Mouse (Mus musculus) forebrain, embryonic 13.5 days (tissue): ENCODE results near the gene Bean1. TPM values are rescaled to one million over a fixed set of nuclear protein-coding genes. Genes with fewer than 3 reads are reported as not detected.

ENCODE experiments used
- ATAC-seq: fragments of 200-750 bp; cut with Nextera tagmentation; 2 replicates; pipeline ENCODE4 v1.8.0; 2017
- H3K27ac ChIP-seq: fragments of 300-500 bp; sonication (generic); 2 replicates; pipeline ENCODE4 v1.5.1; 2015; ENCODE audit warnings: inconsistent platforms, mild to moderate bottlenecking, moderate library complexity
- H3K27me3 ChIP-seq: fragments of 300-500 bp; sonication (generic); 2 replicates; pipeline ENCODE4 v1.6.1; 2015; ENCODE audit warnings: mild to moderate bottlenecking, inconsistent platforms
- H3K36me3 ChIP-seq: fragments of 300-500 bp; sonication (generic); 2 replicates; pipeline ENCODE4 v1.6.1; 2015; ENCODE audit warnings: mild to moderate bottlenecking, inconsistent platforms; ENCODE audit not compliant: poor library complexity, severe bottlenecking
- H3K4me1 ChIP-seq: fragments of 300-500 bp; sonication (generic); 2 replicates; pipeline ENCODE4 v1.6.1; 2015; ENCODE audit warnings: inconsistent platforms
- H3K4me2 ChIP-seq: fragments of 300-500 bp; sonication (generic); 2 replicates; pipeline ENCODE4 v1.6.1; 2015; ENCODE audit warnings: inconsistent platforms, mild to moderate bottlenecking, moderate library complexity
- H3K4me3 ChIP-seq: fragments of 300-500 bp; sonication (generic); 2 replicates; pipeline ENCODE4 v1.5.1; 2015; ENCODE audit warnings: mild to moderate bottlenecking, inconsistent platforms
- H3K9ac ChIP-seq: fragments of 300-500 bp; sonication (generic); 2 replicates; pipeline ENCODE4 v1.6.1; 2015; ENCODE audit warnings: mild to moderate bottlenecking, inconsistent platforms
- H3K9me3 ChIP-seq: fragments of 300-500 bp; sonication (generic); replicated peaks from 2 replicates; pipeline ENCODE4 v1.6.1; 2016; ENCODE audit warnings: inconsistent platforms
- WGBS: fragments of 180-500 bp; shearing (Covaris S2); methylation state at CpG from one replicate; pipeline ENCODE4 v1.1.7; 2015; 5-methylcytosine and 5-hydroxymethylcytosine counted together
- polyA plus RNA-seq: library from polyadenylated mRNA; unstranded; fragments of >200 nt; fragmentation: Nextera tagmentation; extraction: Ambion mirVana; gene quantifications from 2 replicates; pipeline ENCODE4 v1.2.1, GENCODE M21; 2015

Bean1 gene
- polyA plus RNA-seq, 1 experiment from 2014 or later: 0.75 TPM

DNA sequence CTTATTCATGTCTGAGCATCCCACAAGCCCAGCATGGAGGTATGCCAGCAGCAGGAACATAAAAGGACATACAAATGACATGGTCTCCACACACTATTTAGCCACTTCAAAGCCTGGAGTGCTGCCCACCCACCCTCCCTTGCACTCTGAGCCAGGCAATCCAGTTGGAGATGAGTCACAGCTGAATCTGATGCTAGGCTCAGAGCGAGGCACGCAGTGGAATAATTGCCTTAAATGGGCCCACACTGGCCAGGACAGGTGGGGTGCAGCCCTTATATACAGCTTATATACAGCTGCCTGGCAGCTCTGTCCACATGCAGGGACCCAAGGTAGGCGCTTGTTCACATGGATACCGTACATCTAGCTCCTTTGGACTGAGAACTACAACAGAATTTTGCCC, 6.8 kb downstream of the Bean1 start:
- no peaks in the 10 kb centered on the region for H3K4me1 ChIP-seq
- no peak overlapping the region for H3K27ac ChIP-seq
- 82% methylated on average over 4 of the region's 4 CpGs for WGBS
- H3K9me3 ChIP-seq: no peaks in the 10 kb centered on the region
- H3K4me3 ChIP-seq: no peak overlapping the region
- H3K27me3 ChIP-seq: peaks cover 16% of the 10 kb centered on the region
- ATAC-seq: no peak
- H3K4me2 ChIP-seq: no peak overlapping the region
- no peaks in the 10 kb centered on the region for H3K36me3 ChIP-seq
- H3K9ac ChIP-seq: no peak overlapping the region

DNA sequence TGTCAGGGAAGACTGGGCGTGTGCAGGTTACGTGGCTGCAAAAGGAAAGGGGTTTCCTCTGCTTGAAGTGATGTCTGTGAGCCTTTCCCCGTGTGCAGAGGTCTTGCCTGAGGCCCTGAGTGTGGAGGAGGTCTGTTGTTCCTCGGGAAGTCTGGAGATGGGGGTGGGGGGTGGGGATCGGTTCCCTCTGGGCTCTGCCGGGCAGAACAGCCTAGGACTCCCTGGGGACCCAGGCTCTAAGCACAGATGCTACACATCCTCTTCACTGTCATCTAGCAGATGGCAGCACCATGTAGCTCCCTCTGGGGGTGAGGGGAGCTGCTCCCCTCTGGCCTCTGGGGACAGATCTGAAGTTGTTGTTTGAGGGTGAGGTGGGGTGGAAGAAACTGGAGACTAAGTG, 14.7 kb downstream of the Bean1 start:
- H3K4me3 ChIP-seq: no peak overlapping the region
- no peak overlapping the region for H3K9ac ChIP-seq
- no peak for ATAC-seq
- H3K27me3 ChIP-seq: 0 out of 2 replicates have a peak, but pooled peaks cover 2% of the 10 kb centered on the region
- no peaks in the 10 kb centered on the region for H3K9me3 ChIP-seq
- no peak overlapping the region for H3K4me2 ChIP-seq
- H3K4me1 ChIP-seq: 0 out of 2 replicates have a peak, but pooled peaks cover 4% of the 10 kb centered on the region
- no peaks in the 10 kb centered on the region for H3K36me3 ChIP-seq
- H3K27ac ChIP-seq: no peak overlapping the region
- WGBS: 35% methylated on average over 6 of the region's 6 CpGs

DNA sequence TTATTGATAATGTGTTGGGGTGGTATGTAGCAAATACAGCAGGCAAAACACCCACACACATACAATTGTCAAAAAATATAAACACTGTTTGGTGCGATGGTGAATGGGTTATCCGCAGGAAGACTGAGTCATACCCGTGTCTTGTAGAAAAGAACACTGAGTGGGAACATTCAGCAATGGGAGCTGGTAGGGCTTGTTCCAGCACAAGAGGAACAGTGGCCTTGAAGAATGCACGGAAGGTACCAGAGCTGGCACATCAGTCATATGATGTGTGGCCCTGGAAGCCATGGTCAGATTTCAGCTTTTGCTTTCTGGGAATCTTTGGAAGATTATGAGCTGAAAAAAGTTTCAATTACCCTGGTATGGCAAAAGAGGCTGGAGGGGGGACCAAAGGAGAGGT, 16.6 kb downstream of the Bean1 start:
- Histone ChIP-seq H3K4me2 (no peak overlapping the region), H3K4me1 (0 out of 2 replicates have a peak, but pooled peaks cover 4% of the 10 kb centered on the region), H3K27ac (no peak overlapping the region), H3K27me3 (0 out of 2 replicates have a peak, but pooled peaks cover 2% of the 10 kb centered on the region), H3K36me3 (no peaks in the 10 kb centered on the region), H3K4me3 (no peak overlapping the region), H3K9me3 (no peaks in the 10 kb centered on the region), H3K9ac (no peak overlapping the region)
- WGBS: 87% methylated on average over 4 of the region's 4 CpGs
- ATAC-seq: no peak

DNA sequence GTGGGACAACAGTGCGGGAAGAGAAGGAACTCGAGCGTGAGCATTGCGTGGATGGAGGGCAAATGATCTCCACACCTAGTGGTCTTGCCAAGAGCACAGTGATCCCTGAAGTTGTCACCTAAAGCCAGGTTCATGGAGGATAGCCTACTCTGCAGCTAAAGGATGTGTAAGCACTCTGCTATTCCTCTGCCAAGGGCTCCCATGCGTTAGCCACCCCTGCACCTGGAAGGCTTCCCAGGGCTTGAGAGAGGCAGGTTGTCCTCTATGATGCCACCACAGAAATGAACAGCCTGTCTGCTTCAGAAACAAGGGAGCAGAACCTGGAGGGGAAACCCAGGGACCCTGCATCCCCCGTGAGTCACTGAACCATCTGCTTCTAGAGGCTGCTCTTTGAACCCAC, 17.4 kb downstream of the Bean1 start:
- Histone ChIP-seq H3K27me3 (0 out of 2 replicates have a peak, but pooled peaks cover 2% of the 10 kb centered on the region), H3K4me3 (no peak overlapping the region), H3K9ac (no peak overlapping the region), H3K4me1 (0 out of 2 replicates have a peak, but pooled peaks cover 4% of the 10 kb centered on the region), H3K36me3 (no peaks in the 10 kb centered on the region), H3K9me3 (no peaks in the 10 kb centered on the region; the same call in 1 of the 2 replicates), H3K4me2 (no peak overlapping the region), H3K27ac (no peak overlapping the region)
- no peak for ATAC-seq
- WGBS: 92% methylated on average over 6 of the region's 6 CpGs

DNA sequence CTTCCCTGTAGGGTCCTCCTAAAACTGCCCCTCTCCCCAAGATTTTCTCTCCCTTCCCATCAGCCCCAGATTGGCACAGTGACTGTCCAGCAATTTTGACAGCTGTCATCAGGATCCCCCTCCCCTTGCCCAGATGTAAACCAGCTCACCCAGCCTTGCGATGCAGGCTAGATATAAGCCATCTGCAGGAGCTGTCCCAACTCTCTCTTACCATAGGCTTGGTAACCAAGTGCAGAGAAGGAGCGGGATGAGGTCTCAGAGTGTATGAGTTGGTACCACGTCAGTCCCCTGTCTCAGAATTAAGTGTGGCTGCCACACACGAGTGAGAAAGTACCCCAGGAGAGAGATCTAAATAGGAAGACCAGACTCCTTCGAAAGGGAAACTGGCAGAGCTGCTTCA, 18.2 kb downstream of the Bean1 start:
- Histone ChIP-seq H3K4me1 (0 out of 2 replicates have a peak, but pooled peaks cover 4% of the 10 kb centered on the region), H3K9me3 (peaks cover 3% of the 10 kb centered on the region; the same call in 1 of the 2 replicates), H3K4me2 (no peak overlapping the region), H3K4me3 (no peak overlapping the region), H3K36me3 (no peaks in the 10 kb centered on the region), H3K9ac (no peak overlapping the region), H3K27me3 (no peaks in the 10 kb centered on the region), H3K27ac (no peak overlapping the region)
- ATAC-seq: no peak
- WGBS: 68% methylated on average over 5 of the region's 5 CpGs

DNA sequence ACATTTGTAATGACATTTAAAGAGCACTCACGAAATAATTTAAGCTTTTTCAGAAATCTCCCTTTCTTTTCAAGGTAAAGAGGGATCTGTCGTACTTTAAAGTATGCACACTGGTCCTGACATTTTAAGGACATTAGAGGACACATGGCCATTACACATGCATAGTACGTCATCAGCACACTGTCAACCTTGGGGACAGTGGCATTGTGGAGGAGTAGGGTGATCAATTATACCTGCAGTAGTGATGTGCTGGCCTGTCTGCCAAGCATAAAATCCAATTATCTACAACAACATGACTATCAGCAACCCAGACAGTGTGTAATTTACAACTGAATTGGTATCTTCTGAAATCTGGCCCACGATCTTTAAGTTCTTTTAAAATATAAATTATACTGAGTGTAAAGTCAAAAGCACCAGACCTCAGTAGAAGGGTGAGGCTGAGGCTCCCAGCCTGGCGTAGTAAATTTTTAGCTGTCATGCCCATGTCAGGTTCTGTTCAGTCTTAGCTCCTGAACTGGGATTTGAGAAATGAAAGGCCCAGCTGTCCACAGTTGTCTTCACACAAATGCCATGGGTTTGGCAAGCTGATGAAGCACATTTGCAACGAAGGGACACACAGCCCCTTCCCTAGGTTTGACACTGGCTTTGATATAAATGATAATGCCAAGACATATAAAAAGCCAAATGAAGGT, 20.7 kb downstream of the Bean1 start:
- 81% methylated on average over 6 of the region's 6 CpGs for WGBS
- Histone ChIP-seq H3K4me3 (no peak overlapping the region), H3K36me3 (no peaks in the 10 kb centered on the region)

DNA sequence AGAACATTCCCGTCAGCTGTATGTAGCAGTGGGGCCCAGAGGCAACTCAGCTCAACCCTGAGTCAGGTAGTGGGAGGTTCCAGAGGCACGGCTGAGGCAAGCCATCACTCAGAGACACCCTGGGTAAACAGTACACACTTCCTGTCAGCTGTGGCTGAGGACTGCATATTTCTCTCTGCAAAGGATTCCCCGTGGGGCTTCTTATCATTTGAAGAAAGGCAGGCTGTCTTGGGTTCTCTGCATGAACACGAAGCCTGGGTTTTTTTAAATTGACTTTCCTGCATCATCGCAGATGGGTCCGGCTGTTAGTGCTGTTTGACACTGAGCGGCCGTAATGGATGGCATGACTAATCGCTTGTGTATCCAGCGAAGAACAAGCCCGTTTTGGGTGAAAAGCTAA, 21.3 kb downstream of the Bean1 start:
- Histone ChIP-seq H3K27me3 (no peaks in the 10 kb centered on the region), H3K27ac (no peak overlapping the region), H3K36me3 (no peaks in the 10 kb centered on the region), H3K9me3 (peaks cover 3% of the 10 kb centered on the region; the same call in 1 of the 2 replicates), H3K9ac (no peak overlapping the region), H3K4me1 (no peaks in the 10 kb centered on the region), H3K4me3 (no peak overlapping the region), H3K4me2 (no peak overlapping the region)
- no peak for ATAC-seq
- 71% methylated on average over 11 of the region's 11 CpGs for WGBS

More for the DNA sequence above, 20.7 kb downstream of the Bean1 start:
- no peak overlapping the region for H3K4me2 ChIP-seq
- H3K27me3 ChIP-seq: no peaks in the 10 kb centered on the region
- no peak overlapping the region for H3K27ac ChIP-seq
- H3K9me3 ChIP-seq: peaks cover 3% of the 10 kb centered on the region; the same call in 1 of the 2 replicates
- H3K4me1 ChIP-seq: no peaks in the 10 kb centered on the region
- no peak for ATAC-seq
- no peak overlapping the region for H3K9ac ChIP-seq

DNA sequence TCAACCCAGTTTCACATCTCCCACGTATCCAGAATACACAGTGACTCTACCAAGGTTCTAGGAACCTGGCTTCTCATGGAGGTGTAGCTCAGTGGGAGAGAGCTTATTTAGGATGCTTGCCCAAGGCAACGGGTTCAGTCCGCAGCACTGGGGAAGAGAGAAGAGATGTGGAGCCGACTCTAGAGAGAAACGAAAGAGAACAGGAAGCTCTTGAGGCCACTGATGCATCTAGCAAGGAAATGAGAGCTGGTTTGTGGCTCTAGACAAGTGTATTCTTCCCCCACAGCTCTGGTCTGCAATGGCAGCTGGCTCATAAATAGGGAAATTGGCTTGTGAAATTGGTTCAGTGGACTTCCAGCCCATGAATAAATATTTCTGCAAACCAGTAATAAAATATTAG, 29.6 kb downstream of the Bean1 start:
- no peak for ATAC-seq
- Histone ChIP-seq H3K4me1 (no peaks in the 10 kb centered on the region), H3K27me3 (no peaks in the 10 kb centered on the region), H3K4me3 (no peak overlapping the region), H3K9me3 (no peaks in the 10 kb centered on the region), H3K36me3 (no peaks in the 10 kb centered on the region), H3K4me2 (no peak overlapping the region), H3K27ac (no peak overlapping the region), H3K9ac (no peak overlapping the region)
- WGBS: 87% methylated on average over 5 of the region's 5 CpGs

DNA sequence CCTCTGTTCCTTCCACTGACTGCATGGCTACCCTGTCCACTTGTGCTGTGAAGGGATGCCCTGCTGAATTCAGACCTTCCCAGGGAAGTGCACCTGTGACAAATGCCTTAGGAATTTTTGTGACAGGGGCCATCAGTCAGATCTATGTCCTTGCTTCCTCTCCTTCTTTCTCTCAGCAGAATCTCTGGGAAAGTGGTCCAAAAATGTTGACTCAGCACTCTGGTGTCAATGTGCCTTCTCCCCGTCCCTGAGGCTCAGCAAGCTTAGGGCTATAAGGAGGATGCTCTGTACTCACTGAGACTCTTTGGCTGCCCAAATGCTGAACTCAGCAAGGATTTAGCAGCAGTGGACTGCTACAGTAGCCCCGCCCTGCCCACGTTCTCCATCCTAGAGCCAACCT, 31.4 kb downstream of the Bean1 start:
- Histone ChIP-seq H3K27me3 (no peaks in the 10 kb centered on the region), H3K4me1 (no peaks in the 10 kb centered on the region), H3K4me2 (no peak overlapping the region), H3K9ac (no peak overlapping the region), H3K36me3 (no peaks in the 10 kb centered on the region), H3K4me3 (no peak overlapping the region), H3K27ac (no peak overlapping the region), H3K9me3 (no peaks in the 10 kb centered on the region)
- ATAC-seq: no peak
- 93% methylated on average over 3 of the region's 3 CpGs for WGBS

DNA sequence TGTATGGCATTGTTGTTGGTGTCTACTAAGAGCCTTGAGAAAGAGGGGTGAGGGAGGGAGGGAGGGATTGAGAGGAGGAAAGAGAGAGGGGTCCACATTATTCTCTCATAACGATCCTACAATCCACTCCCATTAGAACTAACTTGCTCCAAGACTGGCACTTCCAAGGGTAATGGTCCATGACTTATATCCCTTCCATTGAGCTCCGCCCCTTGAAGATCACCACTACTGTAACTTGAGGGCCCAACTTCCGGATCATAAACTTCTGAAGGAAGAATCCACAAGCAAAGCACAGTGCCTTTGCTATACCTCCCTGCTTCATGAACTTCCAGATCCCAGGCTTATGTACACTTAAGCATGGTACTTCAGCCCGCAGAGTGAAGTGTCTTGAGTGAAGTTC, 32.1 kb downstream of the Bean1 start:
- Histone ChIP-seq H3K4me2 (no peak overlapping the region), H3K9me3 (no peaks in the 10 kb centered on the region), H3K27ac (no peak overlapping the region), H3K27me3 (no peaks in the 10 kb centered on the region), H3K9ac (no peak overlapping the region), H3K4me1 (no peaks in the 10 kb centered on the region), H3K4me3 (no peak overlapping the region), H3K36me3 (no peaks in the 10 kb centered on the region)
- ATAC-seq: no peak
- WGBS: 93% methylated on average over 4 of the region's 4 CpGs

DNA sequence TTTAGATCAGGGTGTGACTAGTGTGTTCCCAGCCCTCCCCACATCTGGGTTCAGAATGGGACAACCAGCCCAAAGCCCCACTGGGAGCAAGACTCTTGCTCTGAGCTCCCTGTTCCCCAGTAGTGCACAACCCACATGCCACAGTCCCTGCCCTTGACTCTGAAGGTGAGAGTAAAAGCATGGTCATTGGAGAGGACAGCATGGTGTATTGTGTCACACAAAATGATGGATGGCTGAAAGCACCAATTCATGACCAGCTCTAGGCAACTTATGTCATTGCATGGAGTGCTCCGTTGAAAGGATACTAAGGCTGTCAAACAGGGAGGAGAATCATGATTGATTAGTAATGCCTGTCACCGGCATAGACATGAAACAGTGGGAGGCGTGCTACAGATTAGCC, 35.0 kb downstream of the Bean1 start:
- H3K27me3 ChIP-seq: no peaks in the 10 kb centered on the region
- no peaks in the 10 kb centered on the region for H3K4me1 ChIP-seq
- H3K36me3 ChIP-seq: no peaks in the 10 kb centered on the region
- H3K27ac ChIP-seq: no peak overlapping the region
- no peak overlapping the region for H3K4me3 ChIP-seq
- no peak overlapping the region for H3K4me2 ChIP-seq
- H3K9me3 ChIP-seq: 0 out of 2 replicates have a peak, but pooled peaks cover 4% of the 10 kb centered on the region
- no peak for ATAC-seq
- H3K9ac ChIP-seq: no peak overlapping the region
- WGBS: 81% methylated on average over 3 of the region's 3 CpGs

DNA sequence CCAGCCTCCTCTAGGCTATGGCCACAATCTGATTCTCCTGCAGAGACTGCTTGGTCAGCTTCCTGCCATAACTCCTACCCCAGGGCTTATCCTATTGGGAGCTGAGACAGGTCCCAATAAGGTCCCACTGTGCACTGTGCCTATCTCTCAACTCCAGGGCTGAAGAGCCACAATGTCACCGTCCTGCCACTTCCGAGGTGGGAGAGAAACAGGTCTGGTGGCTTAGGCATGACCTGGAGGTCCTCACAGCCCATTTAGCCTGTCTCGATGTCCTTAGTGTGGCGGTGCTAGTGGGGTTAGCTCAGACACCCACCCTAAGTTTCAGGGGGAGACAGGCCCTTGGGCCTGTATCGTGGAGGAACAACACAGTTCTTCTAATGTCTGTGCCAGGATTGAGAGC, 47.4 kb downstream of the Bean1 start:
- WGBS: 94% methylated on average over 5 of the region's 5 CpGs
- Histone ChIP-seq H3K4me1 (no peaks in the 10 kb centered on the region), H3K9ac (no peak overlapping the region), H3K27me3 (no peaks in the 10 kb centered on the region), H3K4me2 (no peak overlapping the region), H3K4me3 (no peak overlapping the region), H3K9me3 (no peaks in the 10 kb centered on the region), H3K36me3 (no peaks in the 10 kb centered on the region), H3K27ac (no peak overlapping the region)
- no peak for ATAC-seq

DNA sequence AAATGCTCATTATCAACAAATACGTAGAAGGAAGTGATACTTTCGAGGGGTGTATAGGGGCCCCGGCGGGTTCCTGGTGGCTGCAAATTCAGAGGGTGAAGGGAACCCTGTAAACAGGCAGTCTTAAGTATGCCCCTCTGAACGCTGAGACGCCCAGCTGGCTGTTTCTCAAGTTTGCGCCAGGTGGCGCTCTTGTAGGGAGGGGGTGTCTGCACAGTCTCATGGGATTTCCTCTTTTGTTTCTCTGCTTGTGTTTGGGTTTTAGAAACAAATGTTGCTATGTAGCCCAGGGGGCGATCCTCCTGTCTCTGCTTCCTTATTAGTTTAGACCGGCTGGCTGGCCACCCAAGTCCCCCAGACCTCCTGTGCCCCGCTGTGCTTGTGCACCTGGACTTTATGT, 48.8 kb downstream of the Bean1 start:
- peak; percentile 20 for ATAC-seq
- H3K27me3 ChIP-seq: no peaks in the 10 kb centered on the region
- no peaks in the 10 kb centered on the region for H3K4me1 ChIP-seq
- WGBS: 21% methylated on average over 11 of the region's 11 CpGs
- peaks cover 7% of the 10 kb centered on the region for H3K36me3 ChIP-seq
- no peak overlapping the region for H3K9ac ChIP-seq
- no peak overlapping the region for H3K27ac ChIP-seq
- H3K4me3 ChIP-seq: no peak overlapping the region
- no peak overlapping the region for H3K4me2 ChIP-seq
- H3K9me3 ChIP-seq: no peaks in the 10 kb centered on the region
